Mouse (Mus musculus) adrenal gland (tissue): ENCODE measurements around the gene Clpsl2.

Source experiments
- microRNA-seq, 2 experiments: library from miRNA; unstranded; fragments of <30 nt; microRNA quantifications; one replicate each; pipeline ENCODE4; 2019

Gene Clpsl2

Small RNA genes lying within 50 kb of the gene (microRNA-seq; reads per million reads assigned to microRNA genes)
- gene Gm25195 (0 reads per million in 2 experiments), gene Mir6969 (0 reads per million in 2 experiments)
